Mouse (Mus musculus) activated CD4-positive, CD25-positive, alpha-beta regulatory T cell, adult 4 months (primary cell): ENCODE measurements around the gene Nkiras1. TPM values are rescaled to one million over a fixed set of nuclear protein-coding genes. Genes with fewer than 3 reads are reported as not detected.

Source experiments
- ATAC-seq: one replicate; pipeline ENCODE4 v1.8.0; 2017
- polyA plus RNA-seq, 2 experiments: library from polyadenylated mRNA; unstranded; fragments of 100-300 nt; shearing (Covaris generic); gene quantifications; one replicate each; pipeline ENCODE4 v1.2.1; 2017

Nkiras1 gene
- polyA plus RNA-seq, 2 experiments from 2014 or later: 27.5 to 30.6 TPM

DNA sequence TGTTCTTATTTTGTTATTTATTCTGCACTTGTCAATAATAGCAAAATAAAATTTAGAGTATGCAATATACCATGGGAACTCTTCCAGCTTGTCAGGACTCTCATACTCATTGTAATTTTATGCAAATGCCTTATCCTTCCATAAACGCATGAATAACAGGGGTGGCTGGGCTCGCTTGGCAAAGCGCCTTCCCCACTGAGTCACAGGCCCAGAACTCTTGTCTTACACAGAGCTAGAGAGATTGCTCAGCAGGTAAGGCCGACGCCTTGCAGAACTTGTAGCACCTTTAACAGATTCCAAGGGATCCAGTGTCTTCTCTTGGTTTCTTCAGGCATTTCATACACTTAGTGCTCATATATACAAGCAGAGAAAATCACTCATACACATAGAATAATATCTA is 9.4 kb downstream of the Nkiras1 start:
- ATAC-seq: no peak

DNA sequence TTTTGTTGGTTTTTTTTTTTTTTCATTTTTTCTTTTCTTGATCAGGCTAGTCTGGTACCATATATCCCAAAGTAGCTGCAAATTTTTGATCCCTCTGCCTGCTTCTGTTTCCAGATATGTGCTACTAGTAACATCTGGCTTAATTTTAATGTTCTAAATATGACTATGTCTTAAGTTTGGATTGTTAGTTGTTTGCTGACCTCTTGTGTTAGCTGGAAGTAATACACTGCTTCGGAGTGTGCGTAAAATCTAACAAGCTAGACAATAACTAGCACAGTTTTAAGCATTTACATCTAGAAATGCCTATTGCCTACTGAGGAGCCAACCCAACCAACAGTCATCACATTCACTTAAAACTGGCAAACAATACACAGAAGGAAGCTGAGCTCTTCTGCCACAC is 13.6 kb downstream of the Nkiras1 start:
- ATAC-seq: peak; percentile 61

DNA sequence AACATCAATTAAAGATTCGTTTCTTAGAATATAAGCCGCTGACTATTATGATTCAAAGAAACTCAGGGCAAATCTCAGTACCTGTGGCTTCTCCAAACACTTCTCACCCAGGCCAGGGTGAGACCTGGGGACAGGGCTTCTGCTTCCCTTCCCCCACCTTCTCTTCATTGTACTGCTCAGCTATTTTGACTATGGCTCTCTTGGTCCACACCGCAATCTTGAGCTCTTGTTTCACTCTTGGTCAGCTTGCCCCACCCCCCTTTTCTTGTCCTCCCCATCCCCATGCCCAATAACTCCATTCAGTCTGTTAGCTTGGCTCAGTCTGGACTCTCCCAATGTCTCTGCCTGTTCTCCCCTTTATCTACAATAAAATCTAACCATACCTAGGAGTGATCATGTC is 14.5 kb downstream of the Nkiras1 start:
- no peak for ATAC-seq

DNA sequence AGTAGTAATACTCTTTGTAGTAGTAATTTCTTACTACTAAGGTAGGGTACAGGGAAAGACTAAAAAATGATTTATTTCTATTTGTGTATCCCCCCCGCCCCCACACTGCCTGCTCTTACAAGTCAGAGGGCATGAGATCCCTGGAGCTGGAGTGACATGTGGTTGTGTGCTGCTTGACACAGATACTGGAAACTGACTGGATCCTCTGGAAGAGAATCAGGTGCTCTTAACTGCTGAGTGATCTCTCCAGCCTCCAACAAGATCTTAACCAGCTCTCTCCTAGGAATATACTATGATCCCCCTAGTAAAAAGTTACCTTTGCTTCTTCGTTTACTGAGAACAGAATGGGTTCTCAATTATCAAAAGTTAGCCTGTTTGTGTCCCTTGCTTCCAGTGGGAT is 15.5 kb downstream of the Nkiras1 start:
- no peak for ATAC-seq

DNA sequence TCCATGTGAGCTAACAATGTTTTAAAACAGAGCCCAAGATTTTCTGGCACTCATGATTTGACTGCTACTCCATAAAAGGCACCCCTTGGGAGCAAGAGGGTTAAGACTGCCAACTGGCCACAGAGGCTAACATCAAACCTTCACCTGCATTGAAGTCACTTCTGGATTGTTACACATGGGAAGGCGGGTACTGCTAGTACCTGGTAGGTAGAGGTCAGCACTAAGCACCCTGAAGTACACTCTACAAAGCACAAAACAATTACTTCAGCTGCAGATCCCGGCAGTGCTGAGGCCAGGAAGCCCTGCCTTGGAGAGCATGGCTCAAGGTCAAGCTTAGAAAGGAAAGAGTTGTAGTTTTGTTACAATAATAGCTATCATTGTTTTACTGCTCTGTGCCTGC is 16.5 kb downstream of the Nkiras1 start:
- ATAC-seq: no peak

DNA sequence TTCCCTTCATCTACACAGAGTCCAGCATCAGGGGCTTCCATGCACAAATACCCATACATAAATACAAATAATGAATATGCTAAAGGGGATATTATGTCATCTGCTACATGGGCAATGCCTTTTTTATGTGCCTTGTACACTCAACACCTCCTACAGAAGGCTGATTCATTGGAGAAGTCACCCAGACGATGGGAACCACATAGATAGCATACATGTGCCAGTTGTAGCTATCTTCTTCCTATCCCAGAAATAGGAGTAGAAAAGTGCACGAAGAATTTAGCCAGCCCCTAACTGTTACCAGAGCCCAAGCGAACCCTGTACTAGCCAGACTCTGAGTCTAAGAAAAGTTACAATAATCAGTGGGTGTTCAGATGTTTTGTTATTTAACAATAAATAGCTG is 21.2 kb downstream of the Nkiras1 start:
- ATAC-seq: no peak

DNA sequence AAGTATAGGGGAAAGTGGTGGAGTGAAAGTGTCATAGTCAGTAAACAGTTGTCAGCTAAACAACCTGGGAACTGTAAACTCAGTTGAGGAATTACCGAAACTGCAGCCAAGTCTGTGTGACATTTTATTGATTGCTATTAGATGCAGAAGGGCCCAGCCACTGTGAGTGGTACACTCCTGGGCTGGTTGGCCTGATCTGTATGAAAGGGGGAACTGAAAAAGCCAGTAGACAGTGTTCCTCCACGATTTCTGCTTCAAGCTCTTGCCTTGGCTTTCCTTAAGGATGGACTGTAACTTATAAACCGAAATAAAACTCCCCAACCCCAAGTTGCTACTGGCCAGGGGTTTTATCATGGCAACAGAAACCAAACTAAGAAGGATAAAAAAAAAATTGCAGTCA is 21.6 kb downstream of the Nkiras1 start:
- ATAC-seq: no peak

DNA sequence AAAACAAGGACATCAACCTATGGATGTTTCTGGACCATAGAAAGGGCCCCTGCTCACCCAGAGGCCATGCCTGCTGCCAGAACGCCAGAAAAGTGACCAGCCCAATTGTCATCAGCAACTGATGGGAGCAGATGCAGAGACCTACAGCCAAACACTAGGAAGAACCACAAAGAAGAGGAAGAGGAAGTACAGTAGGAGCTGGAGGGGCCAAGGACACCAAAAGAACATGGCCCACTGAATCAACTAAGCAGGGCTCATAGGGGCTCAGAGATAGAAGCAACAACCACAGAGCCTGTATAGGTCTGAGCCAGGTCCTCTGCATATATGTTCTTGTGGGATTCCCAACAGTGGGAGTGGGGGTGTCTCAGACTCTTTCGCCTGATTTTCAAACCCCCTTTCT is 26.5 kb downstream of the Nkiras1 start:
- ATAC-seq: no peak

DNA sequence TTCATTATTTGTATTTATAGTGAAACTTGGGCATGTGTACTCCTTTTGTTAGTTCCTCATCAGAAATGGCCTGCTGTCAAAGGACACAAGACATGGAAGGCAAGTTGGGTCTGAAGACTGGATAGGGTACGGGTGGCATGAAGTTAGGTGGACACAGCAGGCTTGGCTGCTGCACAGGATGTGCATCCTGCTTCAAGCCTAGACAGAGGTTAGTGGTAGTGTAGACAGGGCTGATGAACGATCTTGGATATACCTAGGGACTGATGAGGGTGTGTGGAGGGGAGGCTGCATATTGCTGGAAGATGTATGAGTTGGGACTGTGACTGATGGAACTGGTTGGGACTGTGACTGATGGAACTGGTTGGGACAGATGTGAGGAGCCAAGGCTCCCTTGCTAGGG is 27.9 kb downstream of the Nkiras1 start:
- peak; percentile 38 for ATAC-seq

DNA sequence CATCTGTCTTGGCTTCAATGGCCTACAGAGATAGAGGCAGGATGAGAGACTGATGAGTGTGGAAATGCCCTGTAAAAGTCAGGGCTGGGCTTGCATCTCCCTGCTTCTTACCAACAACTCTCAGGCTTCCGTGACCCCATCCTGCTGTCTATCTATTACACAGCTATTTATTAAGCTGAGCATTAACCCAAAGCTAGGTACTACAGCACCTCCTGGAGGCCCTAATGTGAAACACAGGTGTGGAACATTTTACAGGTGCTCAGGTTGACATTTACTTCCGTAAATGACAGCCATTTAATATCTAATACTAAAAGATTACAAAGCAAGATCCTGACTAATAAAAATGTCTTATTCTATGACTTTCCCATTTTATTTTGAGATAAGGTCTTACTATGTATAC is 29.7 kb downstream of the Nkiras1 start:
- ATAC-seq: no peak

DNA sequence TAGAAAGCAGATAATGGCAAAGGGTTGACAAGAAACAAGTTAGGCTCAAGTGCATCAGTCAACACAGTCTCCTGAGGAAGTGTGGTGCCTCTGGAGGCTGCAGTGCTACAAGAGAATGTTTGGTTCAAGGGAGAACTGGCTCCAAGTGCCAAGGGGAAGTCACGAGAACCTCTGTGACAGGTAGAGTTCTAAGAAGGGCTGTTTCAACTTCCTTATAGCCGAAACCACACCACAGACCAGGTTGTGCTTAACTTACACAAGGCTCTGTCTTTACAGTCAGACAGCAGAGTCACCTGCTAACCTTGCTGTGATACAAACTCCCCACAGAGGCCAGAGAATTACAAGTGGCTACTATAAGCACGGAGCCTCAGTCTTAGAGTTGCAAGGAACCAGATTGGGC is 30.7 kb downstream of the Nkiras1 start:
- peak; percentile 34 for ATAC-seq

DNA sequence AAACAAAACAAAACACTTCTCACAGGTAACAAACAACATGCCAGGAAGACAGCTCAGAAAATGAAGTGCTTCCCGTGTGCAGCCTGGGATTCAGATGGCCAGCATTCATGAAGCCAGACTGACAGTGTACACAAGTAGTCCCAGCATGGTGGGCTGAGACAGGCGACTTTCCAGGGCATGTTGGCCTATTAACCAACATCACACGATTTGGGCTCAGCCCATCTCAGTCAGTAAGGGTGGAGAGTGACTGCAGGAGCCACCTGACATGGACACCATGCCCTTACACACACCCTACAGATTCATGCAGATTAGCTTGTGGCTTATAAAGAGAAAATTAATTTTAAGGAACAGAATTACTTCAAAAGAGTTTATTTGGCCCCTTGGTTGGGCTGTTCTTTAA is 31.8 kb downstream of the Nkiras1 start:
- no peak for ATAC-seq

DNA sequence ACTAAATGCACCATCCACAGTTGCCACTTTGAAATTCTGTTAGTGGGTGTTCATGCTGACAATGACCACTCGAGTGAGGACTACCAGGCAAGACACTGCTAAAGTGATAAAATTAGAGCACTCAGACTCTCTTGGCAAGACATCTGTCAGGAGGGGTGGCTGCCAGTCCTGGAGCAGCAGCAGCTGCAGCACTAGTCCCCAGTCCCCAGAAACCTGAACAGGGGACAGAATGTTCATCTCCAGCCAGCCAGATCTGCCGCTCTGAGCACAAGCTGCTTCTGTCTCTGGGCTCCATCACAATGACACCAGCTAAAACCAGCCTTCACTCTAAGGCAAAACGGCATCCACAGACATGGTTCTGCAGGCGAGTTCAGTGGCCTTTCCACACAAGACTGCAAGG is 32.3 kb downstream of the Nkiras1 start:
- no peak for ATAC-seq

DNA sequence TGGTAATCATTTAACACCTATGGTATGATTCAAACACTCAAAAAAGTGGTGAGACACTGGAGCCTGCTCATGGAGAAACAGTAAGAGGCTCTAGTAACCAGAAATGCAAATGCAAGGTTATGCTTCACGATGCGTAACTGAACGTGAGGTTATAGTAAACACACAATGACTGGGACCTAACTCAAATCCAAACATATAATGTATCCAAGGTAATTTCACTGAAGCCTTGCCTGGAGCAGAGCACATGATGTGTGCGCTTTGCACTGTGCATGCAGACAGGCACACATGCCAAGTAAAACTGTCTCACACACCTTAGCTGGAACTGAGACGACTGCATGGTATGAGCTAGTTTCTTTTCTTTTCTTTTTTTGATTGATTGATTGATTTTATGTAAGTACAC is 33.2 kb downstream of the Nkiras1 start:
- no peak for ATAC-seq

DNA sequence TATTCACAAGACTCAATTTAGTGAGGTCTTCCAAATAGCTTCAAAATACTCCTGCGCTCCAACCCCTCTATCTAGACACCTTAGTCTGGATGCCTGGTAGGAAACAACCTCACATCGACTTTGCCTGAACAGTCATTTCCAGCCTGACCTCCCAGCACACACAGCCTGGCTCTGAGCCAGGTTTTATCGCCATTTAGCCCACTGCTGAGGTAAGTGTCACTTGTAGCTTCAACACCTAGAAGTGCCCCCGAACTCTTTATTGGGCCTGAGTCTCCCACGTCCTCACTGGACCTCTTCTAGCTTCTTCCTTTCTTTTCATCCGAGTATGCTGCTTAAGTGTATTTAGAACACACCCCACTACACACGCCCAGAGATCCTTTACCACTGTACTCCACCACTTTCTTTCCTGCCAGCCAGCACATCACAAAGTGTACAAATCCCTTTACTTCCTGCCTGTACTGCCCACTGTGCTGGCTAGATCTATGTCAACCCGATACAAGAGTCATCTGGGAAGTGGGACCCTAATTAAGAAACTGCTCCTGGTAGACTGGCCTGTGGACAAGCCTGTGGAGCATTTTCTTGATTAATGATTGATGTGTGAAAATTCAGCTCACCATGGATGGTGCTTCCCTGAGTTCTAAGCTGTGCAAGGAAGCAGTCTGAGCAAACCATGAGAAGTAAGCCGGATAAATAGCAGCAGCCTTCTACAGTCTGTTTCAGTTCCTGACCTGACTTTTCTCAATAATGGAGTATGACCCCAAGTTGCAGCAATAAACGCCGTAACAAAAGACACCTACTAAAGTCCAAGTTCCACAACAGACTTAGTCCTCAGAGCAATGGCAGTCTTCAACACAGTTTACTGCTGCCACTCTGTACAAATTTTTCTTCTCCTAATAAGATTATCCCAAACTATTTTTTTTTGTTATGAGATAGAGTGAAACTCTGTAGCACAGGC is 46.8 kb downstream of the Nkiras1 start:
- ATAC-seq: no peak

DNA sequence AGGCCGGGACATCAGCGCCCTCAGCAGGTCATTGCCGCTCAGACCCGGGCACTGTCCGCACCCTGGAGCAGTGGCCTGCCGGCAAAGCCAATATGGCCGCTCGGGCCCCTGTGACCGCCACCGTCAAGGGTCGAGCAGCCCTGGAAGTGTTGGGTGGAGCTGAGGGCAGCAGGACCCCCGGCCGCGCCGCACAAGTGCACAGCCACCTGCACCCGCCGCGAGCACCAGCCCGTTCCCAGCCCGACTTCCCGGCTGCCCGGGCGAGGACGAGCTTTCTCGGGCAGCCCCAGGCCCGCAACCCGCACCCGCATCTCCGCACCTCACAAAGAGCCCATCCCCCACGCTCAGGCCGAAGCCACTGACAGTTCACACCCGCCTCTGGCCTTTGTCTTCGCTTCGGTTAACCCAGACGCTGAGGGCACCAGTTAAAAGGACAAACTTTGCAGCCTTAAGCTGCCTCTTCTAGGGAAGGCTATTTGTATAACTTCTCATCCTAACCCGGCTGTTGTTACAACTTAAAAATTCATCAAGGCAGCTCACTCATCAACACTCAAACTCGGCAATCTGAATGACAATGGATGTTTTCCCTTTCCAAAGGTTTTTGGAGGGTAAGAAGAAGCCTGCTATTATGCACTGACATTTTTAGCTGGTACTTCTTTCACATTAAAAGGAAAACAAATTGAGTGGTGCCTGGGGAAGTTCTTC is 56.2 kb downstream of the Nkiras1 start:
- ATAC-seq: no peak

DNA sequence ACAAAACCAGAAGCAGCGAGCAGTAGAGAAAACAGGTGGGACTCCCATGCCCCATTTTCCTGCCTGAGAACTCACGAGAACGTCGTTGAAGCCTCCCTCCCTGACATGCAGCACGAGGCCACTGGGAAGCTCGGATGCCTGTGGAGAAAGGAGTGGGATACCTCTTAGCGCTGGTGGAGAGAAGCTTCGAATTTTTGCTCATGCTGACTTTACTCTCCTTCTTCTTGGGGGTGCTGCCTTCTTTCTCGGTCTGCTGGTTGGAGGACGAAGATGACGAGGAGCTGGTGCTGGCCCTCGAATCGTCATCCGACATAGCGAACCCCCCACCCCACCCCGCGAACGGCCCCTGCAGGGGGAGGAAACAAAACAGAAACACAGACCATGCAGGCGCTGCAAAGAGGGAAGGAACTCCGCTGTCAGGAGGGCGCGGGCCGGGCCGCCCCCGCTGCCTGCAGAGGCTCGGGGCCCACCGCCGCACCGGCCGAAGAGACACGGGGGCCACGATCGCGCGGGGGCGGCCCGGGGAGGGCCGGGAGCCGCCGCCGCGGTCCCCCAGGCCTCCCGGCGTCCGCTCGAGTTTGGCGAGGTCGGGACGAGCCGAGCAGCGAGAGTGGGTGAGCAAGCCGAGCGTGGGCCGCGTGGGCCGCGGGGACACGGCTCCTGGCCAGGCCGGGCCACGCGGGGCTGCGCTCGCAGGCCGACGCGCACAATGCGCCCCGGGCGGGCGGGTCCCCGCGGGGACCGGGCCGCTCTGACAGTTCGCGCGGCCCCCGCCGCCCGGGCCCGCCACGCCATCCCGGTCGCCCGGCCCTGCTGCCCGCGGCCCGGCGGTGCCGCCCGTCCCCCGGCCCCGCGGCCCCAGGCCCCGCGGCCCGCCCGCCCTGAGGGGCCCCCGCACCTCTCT is 60.1 kb downstream of the Nkiras1 start:
- ATAC-seq: peak; percentile 23

DNA sequence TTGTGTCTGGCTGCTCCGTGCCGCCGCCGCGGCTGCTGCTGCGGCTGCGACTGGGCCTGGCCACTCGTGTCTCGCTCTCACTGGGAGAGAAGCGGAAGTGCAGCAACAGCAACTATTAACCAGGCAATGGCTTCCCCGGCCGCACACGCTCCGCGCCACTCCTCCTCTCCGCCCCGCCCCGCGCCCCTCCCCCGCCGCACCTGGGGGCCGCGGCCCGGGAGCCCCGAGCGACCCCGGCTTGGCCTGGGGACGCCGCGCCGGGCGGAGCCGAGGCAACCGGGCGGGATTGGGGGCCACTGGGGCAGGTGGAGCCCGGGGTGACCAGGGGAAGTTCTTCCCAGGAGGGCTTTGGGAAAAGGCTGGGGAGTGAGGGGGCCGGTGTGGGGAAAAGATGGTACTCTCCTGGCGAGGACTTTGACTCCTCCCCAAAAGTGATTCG is 60.8 kb downstream of the Nkiras1 start, which contains the start of gene Ube2e1:
Gene Ube2e1, minus strand, starts transcription at position 167 of the 439 bp plus-strand sequence.
- peak; percentile 96 for ATAC-seq
